Mouse (Mus musculus): ENCODE data around the gene Ndufc1. TPM values are rescaled to one million over a fixed set of nuclear protein-coding genes. Genes with fewer than 3 reads are reported as not detected.

Gene Ndufc1
- polyA plus RNA-seq, 1 experiment = 361 TPM

DNA sequence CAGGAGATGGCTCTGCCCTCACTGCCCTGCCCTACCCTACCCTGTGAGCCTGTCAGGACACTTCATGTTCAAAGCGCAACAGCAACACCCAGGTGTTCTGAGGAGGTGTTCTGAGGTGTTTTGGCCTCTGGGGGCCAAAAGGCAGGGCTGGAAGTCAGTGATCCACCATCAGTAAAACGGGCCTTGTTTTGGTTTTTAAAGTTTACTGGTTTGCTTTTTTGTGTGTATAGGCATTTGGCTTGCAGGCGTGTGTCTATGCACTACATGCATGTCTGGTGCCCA lies 30.2 kb downstream of the Ndufc1 start:
- Histone ChIP-seq H3K36me3 (ENCODE audit: control insufficient read depth, insufficient read depth, low read length) (no peaks in the 10 kb centered on the region), H3K4me3 (ENCODE audit: control insufficient read depth, low read depth, low read length) (peak overlapping the region; percentile 33; the same call in 1 of the 2 replicates), H3K4me1 (ENCODE audit: control insufficient read depth, insufficient read depth, low read length) (peaks cover 5% of the 10 kb centered on the region), H3K27ac (ENCODE audit: control insufficient read depth, insufficient read depth, low read depth, low read length) (peak overlapping the region; percentile 47), H3K27me3 (ENCODE audit: control insufficient read depth, insufficient read depth, low read length) (no peaks in the 10 kb centered on the region)
- no peak for TF ChIP-seq CTCF (IDR thresholded peaks at IDR 0.05; ENCODE audit: control insufficient read depth, insufficient read depth, insufficient replicate concordance, low read depth, low read length)
- TF ChIP-seq POLR2A (IDR thresholded peaks at IDR 0.05; ENCODE audit: control insufficient read depth, low read depth, low read length) = no peak

DNA sequence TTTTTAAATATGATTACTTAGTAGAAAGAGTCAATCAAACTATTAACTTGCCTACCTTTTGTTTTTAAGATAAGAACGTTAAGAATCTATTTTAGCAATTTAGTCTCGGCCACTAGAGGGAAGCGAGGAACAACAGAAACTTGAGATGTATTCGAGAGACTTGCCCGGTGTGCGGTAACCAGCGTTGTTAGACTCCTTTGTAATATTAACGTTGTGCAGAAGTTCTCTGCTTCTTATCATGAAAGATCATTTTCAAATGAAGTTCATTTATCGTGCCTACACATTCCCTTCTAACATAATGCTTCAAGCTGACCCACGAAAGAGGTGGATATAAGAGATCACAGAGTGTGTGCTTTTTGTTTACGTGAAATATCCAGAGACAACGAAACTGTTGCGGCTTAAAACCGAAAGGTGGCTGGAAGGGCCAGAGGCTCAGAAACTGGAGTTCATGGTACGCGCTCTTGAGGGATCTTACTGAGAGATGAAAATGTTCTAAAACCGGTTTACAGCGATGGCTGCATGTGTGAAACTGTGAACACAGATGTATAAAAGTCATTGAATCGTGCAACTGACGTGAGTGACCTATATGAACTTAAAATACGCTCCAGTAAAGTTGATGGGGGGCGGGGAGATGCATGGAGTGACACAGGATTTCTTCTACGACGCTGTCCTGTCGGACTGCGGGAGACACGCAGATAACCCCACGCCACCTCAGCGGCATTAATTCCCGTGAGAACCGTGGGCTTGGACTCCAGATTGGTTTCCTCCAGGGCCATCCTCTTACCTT lies 30.7 kb downstream of the Ndufc1 start:
- peaks cover 5% of the 10 kb centered on the region for H3K4me1 ChIP-seq (ENCODE audit: control insufficient read depth, insufficient read depth, low read length)
- H3K27ac ChIP-seq (ENCODE audit: control insufficient read depth, insufficient read depth, low read depth, low read length) = peak overlapping the region; percentile 47
- H3K4me3 ChIP-seq (ENCODE audit: control insufficient read depth, low read depth, low read length) = peak overlapping the region; percentile 33; the same call in 1 of the 2 replicates
- TF ChIP-seq POLR2A (IDR thresholded peaks at IDR 0.05; ENCODE audit: control insufficient read depth, low read depth, low read length) = no peak
- TF ChIP-seq CTCF (IDR thresholded peaks at IDR 0.05; ENCODE audit: control insufficient read depth, insufficient read depth, insufficient replicate concordance, low read depth, low read length) = no peak
- no peaks in the 10 kb centered on the region for H3K27me3 ChIP-seq (ENCODE audit: control insufficient read depth, insufficient read depth, low read length)
- H3K36me3 ChIP-seq (ENCODE audit: control insufficient read depth, insufficient read depth, low read length) = no peaks in the 10 kb centered on the region

DNA sequence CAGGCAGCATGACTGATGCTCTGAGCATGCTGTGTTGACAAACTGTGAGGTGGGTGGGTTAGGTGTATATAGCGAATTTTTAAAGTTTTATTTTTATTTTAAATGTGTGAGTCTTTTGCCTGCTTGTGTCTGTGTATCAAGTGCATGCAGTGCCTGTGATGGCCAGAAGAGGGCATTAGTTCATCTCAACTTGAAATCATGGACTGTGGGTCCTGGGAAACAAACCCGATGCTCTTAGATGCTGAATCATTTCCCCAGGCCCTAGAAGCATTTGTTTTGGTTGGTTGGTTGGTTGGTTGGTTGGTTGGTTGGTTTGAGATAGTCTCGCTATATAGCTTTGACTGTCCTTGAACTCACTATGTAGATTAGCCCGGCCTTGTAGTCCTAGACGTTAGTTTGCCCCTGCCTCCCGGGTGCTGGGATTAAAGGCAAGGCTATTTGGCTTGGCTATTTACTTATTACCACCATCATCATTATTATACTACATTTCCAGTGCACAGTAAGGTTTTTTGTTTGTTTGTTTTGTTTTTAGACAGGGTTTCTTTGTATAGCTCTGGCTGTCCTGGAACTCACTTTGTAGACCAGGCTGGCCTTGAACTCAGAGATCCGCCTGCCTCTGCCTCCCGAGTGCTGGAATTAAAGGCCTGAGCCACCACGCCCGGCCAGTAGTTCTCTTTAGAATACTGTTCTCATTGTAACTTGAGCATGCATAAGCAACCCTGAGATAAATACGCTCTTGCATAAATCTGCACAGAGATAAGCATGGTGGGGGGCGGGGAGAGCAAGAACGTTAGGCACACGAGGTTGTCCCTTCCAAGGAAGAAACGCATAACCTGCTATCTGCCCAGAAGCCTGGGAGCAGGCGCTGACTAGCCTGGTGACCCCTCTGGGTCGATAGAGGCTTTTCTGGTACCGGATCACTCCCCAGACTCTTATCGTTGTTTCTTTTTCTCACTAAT lies 33.2 kb downstream of the Ndufc1 start:
- Histone ChIP-seq H3K4me3 (ENCODE audit: control insufficient read depth, low read depth, low read length) (no peak overlapping the region), H3K27ac (ENCODE audit: control insufficient read depth, insufficient read depth, low read depth, low read length) (no peak overlapping the region), H3K27me3 (ENCODE audit: control insufficient read depth, insufficient read depth, low read length) (no peaks in the 10 kb centered on the region), H3K36me3 (ENCODE audit: control insufficient read depth, insufficient read depth, low read length) (no peaks in the 10 kb centered on the region), H3K4me1 (ENCODE audit: control insufficient read depth, insufficient read depth, low read length) (peaks cover 5% of the 10 kb centered on the region)
- TF ChIP-seq POLR2A (IDR thresholded peaks at IDR 0.05; ENCODE audit: control insufficient read depth, low read depth, low read length) (no peak), CTCF (IDR thresholded peaks at IDR 0.05; ENCODE audit: control insufficient read depth, insufficient read depth, insufficient replicate concordance, low read depth, low read length) (no peak; the same call in 1 of the 2 replicates)

DNA sequence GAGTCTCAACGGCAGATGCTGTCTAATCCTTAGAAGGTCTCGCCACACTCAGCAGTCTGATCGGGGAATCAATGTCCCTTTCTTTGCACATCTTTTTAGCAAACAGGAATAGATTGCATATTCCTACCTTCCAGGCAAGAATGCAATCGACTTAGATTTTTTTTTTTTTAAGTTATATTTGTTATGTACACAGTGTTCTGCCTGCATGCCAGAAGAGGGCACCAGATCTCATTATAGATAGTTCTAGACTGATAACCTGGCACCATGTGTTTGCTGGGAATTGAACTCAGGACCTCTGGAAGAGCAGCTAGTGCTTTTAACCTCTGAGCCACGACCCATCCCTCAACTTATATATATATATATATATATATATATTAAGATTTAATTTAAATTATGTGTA lies 35.2 kb downstream of the Ndufc1 start:
- TF ChIP-seq CTCF (IDR thresholded peaks at IDR 0.05; ENCODE audit: control insufficient read depth, insufficient read depth, insufficient replicate concordance, low read depth, low read length) (no peak), POLR2A (IDR thresholded peaks at IDR 0.05; ENCODE audit: control insufficient read depth, low read depth, low read length) (no peak)
- no peak overlapping the region for H3K4me3 ChIP-seq (ENCODE audit: control insufficient read depth, low read depth, low read length)
- H3K27me3 ChIP-seq (ENCODE audit: control insufficient read depth, insufficient read depth, low read length) = no peaks in the 10 kb centered on the region
- H3K36me3 ChIP-seq (ENCODE audit: control insufficient read depth, insufficient read depth, low read length) = no peaks in the 10 kb centered on the region
- no peak overlapping the region for H3K27ac ChIP-seq (ENCODE audit: control insufficient read depth, insufficient read depth, low read depth, low read length)
- H3K4me1 ChIP-seq (ENCODE audit: control insufficient read depth, insufficient read depth, low read length) = peaks cover 3% of the 10 kb centered on the region

DNA sequence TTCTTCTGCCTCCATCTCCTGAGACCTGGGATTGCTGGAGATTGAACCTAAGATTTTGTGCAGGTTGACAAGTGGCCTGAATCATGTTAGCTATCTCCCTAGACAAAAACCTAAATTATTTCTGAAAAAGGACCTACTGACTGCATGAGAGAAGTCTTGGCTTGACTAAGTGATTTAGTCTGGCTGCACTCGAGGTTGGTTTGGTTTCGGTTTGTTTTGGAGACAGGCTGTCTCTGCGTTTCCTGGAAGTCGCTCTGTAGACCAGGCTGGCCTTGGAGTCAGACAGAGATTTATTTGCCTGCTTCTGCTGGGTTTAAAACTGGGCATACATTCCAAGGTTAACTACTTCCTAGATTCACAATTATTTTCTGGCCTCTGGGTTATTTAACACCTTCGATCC lies 35.9 kb downstream of the Ndufc1 start:
- Histone ChIP-seq H3K4me3 (ENCODE audit: control insufficient read depth, low read depth, low read length) (no peak overlapping the region), H3K4me1 (ENCODE audit: control insufficient read depth, insufficient read depth, low read length) (no peaks in the 10 kb centered on the region), H3K36me3 (ENCODE audit: control insufficient read depth, insufficient read depth, low read length) (no peaks in the 10 kb centered on the region), H3K27ac (ENCODE audit: control insufficient read depth, insufficient read depth, low read depth, low read length) (no peak overlapping the region), H3K27me3 (ENCODE audit: control insufficient read depth, insufficient read depth, low read length) (no peaks in the 10 kb centered on the region)
- no peak for TF ChIP-seq POLR2A (IDR thresholded peaks at IDR 0.05; ENCODE audit: control insufficient read depth, low read depth, low read length)
- TF ChIP-seq CTCF (IDR thresholded peaks at IDR 0.05; ENCODE audit: control insufficient read depth, insufficient read depth, insufficient replicate concordance, low read depth, low read length) = no peak

DNA sequence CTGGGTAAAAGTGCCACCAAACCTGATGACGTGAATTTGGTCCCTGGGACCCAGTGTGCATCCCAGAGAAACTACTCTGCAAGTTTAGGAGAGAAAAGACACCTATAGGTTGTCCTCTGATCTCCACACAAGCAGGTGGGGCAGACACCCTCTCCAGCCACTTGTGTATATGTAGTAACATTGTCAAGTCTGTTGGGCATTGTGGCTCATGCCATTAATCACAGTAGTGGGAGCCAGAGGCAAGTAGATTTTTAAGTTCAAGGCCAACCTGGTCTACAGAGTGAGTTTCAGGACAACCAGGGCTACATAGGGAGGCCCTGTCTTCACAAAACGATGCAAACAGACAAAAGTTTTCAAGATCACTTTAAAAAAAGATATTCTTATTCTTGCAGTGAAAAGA lies 37.0 kb downstream of the Ndufc1 start:
- Histone ChIP-seq H3K27me3 (ENCODE audit: control insufficient read depth, insufficient read depth, low read length) (no peaks in the 10 kb centered on the region), H3K27ac (ENCODE audit: control insufficient read depth, insufficient read depth, low read depth, low read length) (no peak overlapping the region), H3K36me3 (ENCODE audit: control insufficient read depth, insufficient read depth, low read length) (no peaks in the 10 kb centered on the region), H3K4me1 (ENCODE audit: control insufficient read depth, insufficient read depth, low read length) (no peaks in the 10 kb centered on the region), H3K4me3 (ENCODE audit: control insufficient read depth, low read depth, low read length) (no peak overlapping the region)
- TF ChIP-seq POLR2A (IDR thresholded peaks at IDR 0.05; ENCODE audit: control insufficient read depth, low read depth, low read length) = no peak

DNA sequence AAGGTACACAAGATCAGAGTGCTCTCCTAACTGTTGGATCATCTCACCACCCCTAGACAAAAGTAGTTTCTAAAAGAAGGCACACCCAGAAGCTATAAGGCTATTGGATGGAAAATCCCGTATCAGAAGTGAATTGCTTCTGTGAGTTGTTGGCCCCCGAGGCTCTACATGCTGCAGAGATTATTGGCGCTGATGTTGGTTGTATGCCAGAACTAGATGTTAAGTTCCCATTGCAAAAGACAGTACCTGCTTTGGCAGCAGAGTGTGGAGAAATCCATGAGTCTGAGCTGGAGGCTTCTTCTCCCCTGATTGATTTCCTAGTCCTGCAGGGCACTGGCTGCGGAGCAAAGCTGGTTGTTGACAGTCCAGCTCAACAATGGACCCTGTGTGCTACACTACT lies 40.8 kb downstream of the Ndufc1 start:
- Histone ChIP-seq H3K27ac (ENCODE audit: control insufficient read depth, insufficient read depth, low read depth, low read length) (no peak overlapping the region), H3K27me3 (ENCODE audit: control insufficient read depth, insufficient read depth, low read length) (no peaks in the 10 kb centered on the region), H3K36me3 (ENCODE audit: control insufficient read depth, insufficient read depth, low read length) (no peaks in the 10 kb centered on the region), H3K4me3 (ENCODE audit: control insufficient read depth, low read depth, low read length) (no peak overlapping the region), H3K4me1 (ENCODE audit: control insufficient read depth, insufficient read depth, low read length) (no peaks in the 10 kb centered on the region)
- TF ChIP-seq CTCF (IDR thresholded peaks at IDR 0.05; ENCODE audit: control insufficient read depth, insufficient read depth, insufficient replicate concordance, low read depth, low read length) (no peak), POLR2A (IDR thresholded peaks at IDR 0.05; ENCODE audit: control insufficient read depth, low read depth, low read length) (no peak)
